Mouse (Mus musculus) heart, adult 2 months (tissue): ENCODE results near the gene Adh1. TPM values are rescaled to one million over a fixed set of nuclear protein-coding genes. Genes with fewer than 3 reads are reported as not detected.

Experiments used
- DNase-seq, 2 experiments: peaks; one replicate each; pipeline ENCODE4 v3.0.0; 2021
- H3K27ac ChIP-seq: fragments of 200-600 bp; 2 replicates; pipeline ENCODE4 v1.8.1; 2022
- H3K27me3 ChIP-seq: fragments of 200-500 bp; 2 replicates; pipeline ENCODE4 v1.6.1; 2012; ENCODE audit warnings: mild to moderate bottlenecking, low read length, inconsistent platforms, mixed read lengths; ENCODE audit not compliant: control insufficient read depth, insufficient read depth
- H3K36me3 ChIP-seq: fragments of 200-500 bp; 2 replicates; pipeline ENCODE4 v1.6.1; 2012; ENCODE audit warnings: low read length, inconsistent platforms; ENCODE audit not compliant: control insufficient read depth, insufficient read depth
- H3K4me1 ChIP-seq: fragments of 200-500 bp; 2 replicates; pipeline ENCODE4 v1.6.1; 2011; ENCODE audit warnings: low read length; ENCODE audit not compliant: control insufficient read depth, insufficient read depth
- H3K4me3 ChIP-seq: fragments of 200-600 bp; 2 replicates; pipeline ENCODE4 v1.8.1; 2022
- H3K79me2 ChIP-seq: fragments of 200-500 bp; replicated peaks from 2 replicates; pipeline ENCODE4 v1.6.1; 2012; ENCODE audit warnings: mild to moderate bottlenecking, inconsistent platforms, low read length, moderate library complexity, mixed read lengths; ENCODE audit not compliant: control insufficient read depth, insufficient read depth
- H3K9ac ChIP-seq: fragments of 200-500 bp; 2 replicates; pipeline ENCODE4 v1.6.1; 2012; ENCODE audit warnings: low read depth, mild to moderate bottlenecking, control low read depth, inconsistent platforms, low read length, mixed read lengths
- CTCF ChIP-seq: fragments of 200-600 bp; IDR thresholded peaks from 2 replicates; pipeline ENCODE4 v1.8.1; 2022; ENCODE audit warnings: antibody characterized with exemption, mild to moderate bottlenecking, moderate library complexity
- EP300 ChIP-seq: fragments of 200-500 bp; IDR thresholded peaks from 2 replicates; pipeline ENCODE4 v1.6.1; 2011; ENCODE audit warnings: low read depth, low read length, control low read depth; ENCODE audit not compliant: insufficient read depth
- POLR2A ChIP-seq: fragments of 200-500 bp; IDR thresholded peaks from 2 replicates; pipeline ENCODE4 v1.6.1; 2011; ENCODE audit warnings: mild to moderate bottlenecking, low read depth, low read length, control low read depth; ENCODE audit not compliant: insufficient read depth
- WGBS: fragments of 180-500 bp; shearing (Covaris S2); methylation state at CpG from one replicate; pipeline ENCODE4 v1.1.7; 2018; 5-methylcytosine and 5-hydroxymethylcytosine counted together
- intact Hi-C: fragments of 180-260 bp; cut with DNase I; formaldehyde crosslinking; loops from one replicate; pipeline ENCODE4 v1.15.1; 2025
- polyA plus RNA-seq: library from polyadenylated mRNA; depleted of rRNA; stranded (reverse); fragments of >200 nt; gene quantifications from 2 replicates; pipeline ENCODE4 v1.2.3, GENCODE M21; 2012
- total RNA-seq, 2 experiments: library from RNA; stranded (reverse); gene quantifications; 2 replicates each; pipeline ENCODE4 v1.2.3; 2021

The Adh1 gene
- total and polyA plus RNA-seq, 3 experiments, result 27.5 to 34.3 (median 29.7) TPM

GRCm38 (mm10) chr3:138263154-138263930 lies 2.6 kb downstream of the Adh1 start:
- H3K9ac ChIP-seq, result no peak overlapping the region

GRCm38 (mm10) chr3:138264648-138265047 lies 3.9 kb downstream of the Adh1 start:
- no peak for DNase-seq
- no peaks in the 10 kb centered on the region for H3K4me1 ChIP-seq
- H3K79me2 ChIP-seq, result no peaks in the 10 kb centered on the region
- TF ChIP-seq POLR2A (no peak), EP300 (no peak), CTCF (no peak)
- H3K27me3 ChIP-seq, result no peaks in the 10 kb centered on the region
- H3K36me3 ChIP-seq, result no peaks in the 10 kb centered on the region
- H3K4me3 ChIP-seq, result no peak overlapping the region
- intact Hi-C loops, result no loop called here
- no peak overlapping the region for H3K9ac ChIP-seq
- no peak overlapping the region for H3K27ac ChIP-seq
- WGBS, result 58% methylated on average over 3 of the region's 3 CpGs

More at GRCm38 (mm10) chr3:138263154-138263930, 2.6 kb downstream of the Adh1 start:
- TF ChIP-seq POLR2A, result no peak
- intact Hi-C loops, result no loop called here
- H3K36me3 ChIP-seq, result no peaks in the 10 kb centered on the region
- DNase-seq, result no peak
- H3K4me1 ChIP-seq, result no peaks in the 10 kb centered on the region
- H3K27ac ChIP-seq, result no peak overlapping the region
- H3K79me2 ChIP-seq, result no peaks in the 10 kb centered on the region
- H3K4me3 ChIP-seq, result no peak overlapping the region
- no peaks in the 10 kb centered on the region for H3K27me3 ChIP-seq
- 72% methylated on average over 5 of the region's 5 CpGs for WGBS

- Histone ChIP-seq H3K27me3 (no peaks in the 10 kb centered on the region), H3K4me3 (no peak overlapping the region), H3K36me3 (no peaks in the 10 kb centered on the region), H3K27ac (no peak overlapping the region), H3K79me2 (no peaks in the 10 kb centered on the region), H3K4me1 (no peaks in the 10 kb centered on the region), H3K9ac (no peak overlapping the region)
- 29% methylated on average over 1 of the region's 1 CpGs for WGBS
- TF ChIP-seq POLR2A (no peak), EP300 (no peak), CTCF (no peak)
- intact Hi-C loops, result no loop called here
- no peak for DNase-seq
These were observed 9.7 kb downstream of the Adh1 start for GRCm38 (mm10) chr3:138270507-138270906.

DNA sequence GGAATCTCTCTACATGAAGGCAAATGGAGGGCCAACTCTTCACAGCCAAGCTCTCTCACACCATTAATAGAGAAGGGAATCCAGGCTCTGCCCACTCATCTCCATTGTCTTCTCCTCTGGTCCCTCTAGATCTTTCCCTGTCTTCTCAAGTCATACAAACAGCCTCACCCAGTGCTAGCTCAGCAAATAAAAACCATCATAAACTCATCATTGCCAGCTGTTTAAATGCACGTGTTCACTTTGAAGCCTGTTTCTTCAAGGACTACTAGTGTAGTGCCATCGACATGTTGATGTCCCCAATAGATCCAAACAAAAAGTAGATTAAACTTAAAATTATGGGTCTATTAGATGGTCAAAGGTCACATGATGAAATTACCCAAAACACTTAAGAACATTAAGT lies 10.5 kb downstream of the Adh1 start:
- Histone ChIP-seq H3K4me1 (no peaks in the 10 kb centered on the region), H3K27me3 (no peaks in the 10 kb centered on the region), H3K79me2 (no peaks in the 10 kb centered on the region), H3K27ac (no peak overlapping the region), H3K9ac (no peak overlapping the region), H3K36me3 (no peaks in the 10 kb centered on the region), H3K4me3 (no peak overlapping the region)
- no peak for TF ChIP-seq CTCF
- no peak for TF ChIP-seq POLR2A
- DNase-seq, result no peak
- intact Hi-C loops, result no loop called here
- 93% methylated on average over 2 of the region's 2 CpGs for WGBS

GRCm38 (mm10) chr3:138273080-138273479 lies 12.3 kb downstream of the Adh1 start:
- Histone ChIP-seq H3K79me2 (no peaks in the 10 kb centered on the region), H3K27me3 (no peaks in the 10 kb centered on the region), H3K9ac (no peak overlapping the region), H3K4me1 (no peaks in the 10 kb centered on the region), H3K27ac (no peak overlapping the region), H3K36me3 (no peaks in the 10 kb centered on the region), H3K4me3 (no peak overlapping the region)
- TF ChIP-seq EP300, result no peak
- no peak for TF ChIP-seq POLR2A
- no peak for TF ChIP-seq CTCF
- intact Hi-C loops, result no loop called here
- no peak for DNase-seq
- 83% methylated on average over 7 of the region's 7 CpGs for WGBS

- Histone ChIP-seq H3K27me3 (no peaks in the 10 kb centered on the region), H3K9ac (no peak overlapping the region), H3K27ac (no peak overlapping the region), H3K4me1 (no peaks in the 10 kb centered on the region), H3K79me2 (no peaks in the 10 kb centered on the region), H3K4me3 (no peak overlapping the region), H3K36me3 (no peaks in the 10 kb centered on the region)
- WGBS, result 69% methylated on average over 3 of the region's 3 CpGs
- TF ChIP-seq POLR2A (no peak), CTCF (no peak)
- intact Hi-C loops, result no loop called here
- DNase-seq, result no peak
These were observed 14.3 kb downstream of the Adh1 start for GRCm38 (mm10) chr3:138275100-138275499.
